Mouse (Mus musculus): ENCODE results near the gene Cntf.
"Not testable (repeated sequence)": the region's sequence is repeated elsewhere in the genome, so short reads cannot be mapped to it uniquely, and the experiment has no call there.

Gene Cntf

DNA sequence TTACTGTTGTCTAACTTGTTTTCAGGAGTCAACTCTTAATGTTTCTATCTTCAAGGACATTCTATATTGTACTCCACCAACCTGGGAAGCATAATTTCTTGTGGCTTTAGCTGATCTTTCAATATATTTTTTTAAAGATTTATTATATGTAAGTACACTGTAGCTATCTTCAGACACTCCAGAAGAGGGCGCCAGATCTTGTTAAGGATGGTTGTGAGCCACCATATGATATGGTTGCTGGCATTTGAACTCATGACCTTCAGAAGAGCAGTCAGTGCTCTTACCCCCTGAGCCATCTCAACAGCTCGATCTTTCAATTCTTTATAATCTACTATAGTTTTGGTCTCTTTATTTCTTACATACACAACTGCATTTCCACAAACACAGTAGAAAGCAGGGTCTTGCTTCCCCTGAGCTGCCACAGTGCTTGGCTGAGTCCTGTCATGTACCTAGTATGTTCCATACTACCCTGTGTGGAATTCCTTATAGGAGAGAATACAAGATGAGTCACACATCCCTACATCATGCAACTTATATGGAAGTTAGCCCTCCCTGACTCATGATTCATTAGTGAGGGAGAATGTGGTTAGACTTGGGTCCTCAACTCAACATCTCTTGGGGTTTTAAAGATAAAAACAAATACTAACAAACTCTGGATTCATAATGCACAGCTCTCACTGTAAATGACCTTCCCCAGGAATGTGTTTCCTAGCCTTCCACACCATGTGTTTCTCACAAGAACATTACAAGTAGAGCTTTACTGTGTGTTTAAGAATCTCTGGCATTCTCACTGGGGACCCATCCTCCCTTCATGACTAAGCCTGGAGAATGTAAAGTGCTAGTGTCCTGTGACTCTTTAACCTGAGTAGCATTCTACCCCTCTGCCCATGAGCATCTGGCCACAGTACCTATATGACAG lies 3.0 kb downstream of the Cntf start:
- DNase-seq (ENCODE audit: low read depth), result peak; percentile 47

DNA sequence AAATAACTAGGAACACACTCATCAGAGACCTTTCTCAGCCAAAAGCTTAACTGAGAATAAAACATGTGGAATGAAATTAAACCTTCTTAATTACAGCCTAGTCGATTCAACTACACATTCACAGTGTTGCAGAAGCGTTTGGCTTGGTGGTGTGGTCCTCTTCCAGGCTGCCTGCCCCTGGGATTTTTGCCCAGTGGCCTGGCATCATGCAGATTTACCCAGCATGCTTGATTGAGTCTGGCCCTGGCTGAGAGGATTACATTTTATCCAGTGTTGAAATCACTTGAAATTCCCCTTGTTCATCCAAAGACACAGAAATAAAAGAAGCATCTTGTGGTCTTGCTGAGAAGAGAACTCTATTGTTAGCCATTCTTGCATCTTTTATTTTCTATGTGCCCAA lies 5.8 kb downstream of the Cntf start:
- no peak for DNase-seq (ENCODE audit: low read depth)

DNA sequence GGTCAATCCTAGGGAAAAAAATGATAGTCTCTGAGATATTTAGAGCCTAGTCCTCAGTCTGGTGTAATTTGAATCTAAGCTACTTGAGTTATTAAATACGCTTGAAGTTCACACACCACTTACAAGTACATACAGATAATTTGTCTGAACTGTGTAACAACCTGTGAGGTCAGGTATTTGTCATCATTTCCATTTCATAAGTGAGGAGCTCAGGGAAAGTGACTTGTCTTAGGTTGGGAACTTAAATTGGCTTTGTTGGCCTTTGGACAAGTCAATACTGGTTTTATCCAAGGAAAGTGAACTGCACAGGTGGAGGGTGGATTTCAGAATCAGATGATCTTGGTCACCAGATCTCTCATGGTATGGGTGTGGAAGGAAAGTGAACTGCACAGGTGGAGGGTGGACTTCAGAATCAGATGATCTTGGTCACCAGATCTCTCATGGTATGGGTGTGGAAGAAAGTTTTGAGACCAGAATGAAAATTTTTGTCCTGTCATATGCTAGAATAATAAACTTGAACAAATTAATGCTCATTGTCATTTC lies 6.4 kb downstream of the Cntf start:
- no peak for DNase-seq (ENCODE audit: low read depth)

DNA sequence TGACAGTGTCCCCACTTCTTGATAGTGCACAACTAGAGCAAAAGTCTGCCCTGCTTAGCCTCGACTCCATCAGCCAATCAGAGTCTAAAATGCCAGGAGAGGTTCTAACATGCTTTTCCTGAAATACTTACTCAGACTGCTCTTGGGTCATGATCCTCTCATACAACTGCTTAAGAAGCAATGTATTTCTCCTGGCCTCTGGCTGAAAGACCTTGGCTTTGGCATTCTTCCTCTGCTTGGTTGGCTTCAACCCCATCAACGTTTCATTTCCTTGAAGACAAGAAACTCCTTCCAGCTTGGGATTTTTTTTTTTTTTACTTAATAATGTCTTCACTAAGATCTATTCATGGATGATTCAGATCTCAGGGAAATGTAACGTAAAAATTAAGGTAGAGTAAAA lies 9.1 kb downstream of the Cntf start:
- DNase-seq (ENCODE audit: low read depth), result no peak

DNA sequence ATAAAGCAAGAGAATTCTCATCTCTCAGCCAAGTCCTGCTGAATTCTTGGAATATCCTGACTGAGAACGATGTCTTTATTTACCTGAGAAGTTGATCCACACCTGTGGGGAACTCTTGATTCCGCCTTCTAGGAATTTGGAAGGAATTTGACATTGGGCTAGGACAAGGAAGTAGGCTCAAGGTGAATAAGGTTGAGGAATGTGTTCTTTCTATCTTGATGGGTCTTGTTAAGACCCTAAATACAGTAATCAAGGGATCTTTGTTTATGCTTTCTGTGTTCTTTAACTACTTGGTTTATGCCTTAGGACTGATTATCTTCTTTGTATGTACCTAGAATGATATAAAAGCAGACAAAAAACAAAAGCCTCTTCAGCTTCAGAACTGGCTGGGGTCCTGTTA lies 33.5 kb downstream of the Cntf start:
- DNase-seq (ENCODE audit: low read depth), result no peak

DNA sequence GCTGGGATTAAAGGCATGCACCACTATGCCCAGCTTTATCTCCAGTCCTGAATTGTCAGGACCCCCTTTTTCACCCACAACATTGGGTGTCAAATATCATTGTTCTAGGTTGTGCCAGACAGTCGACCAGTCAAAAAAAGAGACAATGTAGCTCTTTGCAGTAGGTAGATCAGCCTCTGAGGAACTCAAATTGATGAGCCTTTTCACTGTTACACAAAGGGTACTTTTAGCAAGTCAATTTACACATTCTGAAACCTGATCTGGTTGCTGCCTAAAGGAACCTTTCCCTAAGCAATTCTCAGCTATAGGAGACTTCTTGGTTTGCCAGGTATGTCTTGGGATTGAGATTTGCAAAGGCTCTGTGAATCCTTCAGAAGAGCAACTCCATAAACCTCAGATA lies 34.4 kb downstream of the Cntf start:
- no peak for DNase-seq (ENCODE audit: low read depth)

DNA sequence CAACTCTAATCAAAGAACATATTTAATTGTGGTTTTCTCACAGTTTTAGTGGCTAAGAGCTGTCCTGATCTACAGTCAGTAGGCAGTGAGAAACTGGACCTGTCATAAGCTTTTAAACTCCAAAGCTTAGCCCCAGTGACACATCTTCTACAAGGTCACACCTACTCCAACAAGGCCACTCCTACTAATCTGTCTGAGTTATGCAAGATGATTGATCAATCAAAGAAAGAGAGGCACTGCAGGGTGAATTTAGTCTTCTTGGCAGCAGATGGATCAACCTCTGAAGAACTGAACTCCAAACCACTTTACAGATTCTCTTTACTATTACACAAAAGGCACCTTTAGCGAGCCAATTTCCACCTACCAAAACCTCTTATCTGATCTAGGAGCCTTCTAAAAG lies 39.6 kb downstream of the Cntf start:
- DNase-seq (ENCODE audit: low read depth), result no peak

DNA sequence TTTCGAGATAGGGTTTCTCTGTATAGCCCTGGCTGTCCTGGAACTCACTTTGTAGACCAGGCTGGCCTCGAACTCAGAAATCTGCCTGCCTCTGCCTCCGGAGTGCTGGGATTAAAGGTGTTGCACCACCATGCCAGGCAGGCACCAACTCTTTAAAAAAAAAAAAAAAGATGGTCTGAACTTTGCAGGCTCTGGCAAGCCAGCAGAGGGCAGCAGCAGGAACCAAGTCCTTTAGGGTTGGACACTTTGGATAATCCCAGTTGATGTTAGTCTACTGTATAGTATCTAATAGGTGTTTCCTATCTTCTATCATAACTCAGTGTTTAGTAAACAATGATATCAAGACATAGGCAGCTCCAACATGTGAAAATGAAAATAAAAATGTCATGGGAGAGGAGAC lies 43.1 kb downstream of the Cntf start:
- peak; percentile 46 for DNase-seq (ENCODE audit: low read depth)

DNA sequence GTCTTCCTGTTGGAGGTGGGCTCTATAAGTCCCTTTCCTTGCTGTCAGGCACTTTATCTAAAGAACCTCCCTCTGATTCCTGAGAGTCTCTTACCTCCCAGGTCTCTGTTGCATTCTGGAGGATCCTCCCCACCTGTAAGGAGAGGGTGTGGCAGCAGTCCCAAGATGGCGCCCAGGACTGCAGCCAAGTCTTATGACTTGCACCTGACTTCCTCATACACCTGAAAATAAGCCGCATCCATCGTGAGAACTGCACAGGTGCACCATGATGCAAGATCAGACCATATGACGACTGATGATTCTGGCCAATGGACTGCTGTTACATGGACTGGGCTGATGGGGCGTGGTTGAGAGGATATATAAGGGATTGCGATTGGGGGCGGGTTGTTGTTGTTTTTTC lies 43.8 kb downstream of the Cntf start:
- DNase-seq (ENCODE audit: low read depth), result not testable (repeated sequence)

DNA sequence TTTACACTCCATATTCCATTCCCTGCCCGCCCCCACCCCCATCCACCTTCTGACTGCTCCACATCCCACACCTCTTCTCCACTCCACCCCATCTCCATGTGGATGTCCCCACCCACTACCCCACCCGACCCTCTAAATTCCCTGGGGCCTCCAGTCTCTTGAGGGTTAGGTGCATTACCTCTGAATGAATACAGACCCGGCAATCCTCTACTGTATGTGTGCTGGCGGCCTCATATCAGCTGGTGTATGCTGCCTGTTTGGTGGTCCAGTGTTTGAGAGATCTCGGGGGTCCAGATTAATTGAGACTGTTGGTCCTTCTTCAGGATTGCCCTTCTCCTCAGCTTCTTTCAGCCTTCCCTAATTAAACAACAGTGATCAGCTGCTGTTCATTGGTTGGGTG lies 44.5 kb downstream of the Cntf start:
- not testable (repeated sequence) for DNase-seq (ENCODE audit: low read depth)

DNA sequence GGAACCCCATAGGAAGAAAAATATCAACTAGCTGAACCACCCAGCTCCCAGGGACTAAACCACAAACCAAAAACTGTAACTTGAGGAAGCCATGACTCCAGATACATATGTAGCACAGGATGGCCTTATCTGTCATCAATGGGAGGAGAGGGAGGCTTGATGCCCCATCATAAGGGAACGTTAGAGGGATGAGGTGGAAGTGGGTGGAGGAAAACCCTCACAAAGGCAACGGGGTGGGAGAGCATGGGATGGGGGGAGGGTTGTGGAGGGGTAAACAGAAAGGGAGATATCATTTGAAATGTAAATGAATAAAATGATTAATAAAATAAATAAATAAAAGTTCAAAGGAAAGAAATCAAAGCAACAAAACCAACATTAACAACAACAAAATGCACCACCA lies 45.0 kb downstream of the Cntf start:
- DNase-seq (ENCODE audit: low read depth), result peak; percentile 25

DNA sequence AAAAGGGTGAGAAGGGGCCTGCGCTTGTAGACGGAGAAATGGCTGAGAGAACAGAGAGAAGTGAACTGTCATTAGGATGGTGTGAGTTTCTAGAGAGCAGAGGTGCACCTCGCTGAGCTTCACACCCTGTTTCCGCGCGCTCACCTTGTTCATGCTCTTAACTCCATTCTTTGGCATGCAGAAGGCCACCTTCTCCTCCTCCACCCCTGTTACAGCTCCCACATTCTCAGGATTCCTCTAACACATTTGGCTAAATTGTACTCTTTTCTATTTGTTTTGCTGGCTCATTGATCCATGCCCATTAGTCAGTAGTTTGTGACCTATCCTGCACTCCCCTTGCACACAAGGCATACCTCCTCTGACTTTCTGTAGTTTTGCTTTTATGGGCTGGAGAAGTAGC lies 46.2 kb downstream of the Cntf start:
- no peak for DNase-seq (ENCODE audit: low read depth)
